Mouse (Mus musculus): ENCODE results near the gene Uqcr11.

- TF ChIP-seq EP300 (IDR thresholded peaks at IDR 0.05; ENCODE audit: insufficient read depth, low read depth, low read length) (no peak), POLR2A (IDR thresholded peaks at IDR 0.05; ENCODE audit: insufficient read depth, low read depth, low read length) (no peak), CTCF (IDR thresholded peaks at IDR 0.05) (peak; percentile 77)
Measured at GRCm38 (mm10) chr10:80403044-80403692, 3.5 kb downstream of the Uqcr11 start.
